Mouse (Mus musculus): ENCODE data around the gene Cdc42bpa. TPM values are rescaled to one million over a fixed set of nuclear protein-coding genes. Genes with fewer than 3 reads are reported as not detected.

Gene Cdc42bpa
- polyA plus RNA-seq, 1 experiment from 2014 or later: 20.3 TPM

DNA sequence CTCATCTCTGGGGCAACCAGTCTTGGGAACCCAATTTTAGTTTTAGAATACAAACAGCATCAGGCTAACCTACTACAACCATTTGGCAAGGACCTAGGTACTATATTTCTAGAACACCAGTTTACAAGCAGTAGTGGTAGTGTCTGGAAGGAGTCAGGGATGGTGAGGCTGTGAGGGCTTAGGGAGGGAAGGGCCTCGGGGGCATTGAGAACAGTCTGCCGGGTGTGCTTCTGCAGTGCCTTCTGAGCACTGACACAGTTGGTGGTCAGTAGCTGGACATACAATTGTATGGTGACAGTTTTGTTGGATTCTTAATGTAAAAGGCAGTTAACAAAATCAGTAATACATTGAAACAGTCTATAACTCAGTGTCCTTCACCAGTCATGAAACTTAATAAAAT lies 200.3 kb downstream of the Cdc42bpa start:
- ATAC-seq (ENCODE audit: low read depth): no peak
- Histone ChIP-seq H3K27ac (replicated peaks) (no peak overlapping the region), H3K36me3 (peaks cover 44% of the 10 kb centered on the region)

GRCm38 (mm10) chr1:180161160-180161559 lies 200.9 kb downstream of the Cdc42bpa start:
- H3K27ac ChIP-seq (replicated peaks): no peak overlapping the region
- no peaks in the 10 kb centered on the region for H3K9me3 ChIP-seq
- H3K4me2 ChIP-seq: no peak overlapping the region
- WGBS: 65% methylated on average over 3 of the region's 3 CpGs
- H3K4me3 ChIP-seq: no peak overlapping the region
- no peaks in the 10 kb centered on the region for H3K27me3 ChIP-seq
- peaks cover 46% of the 10 kb centered on the region for H3K36me3 ChIP-seq
- no peak for ATAC-seq (ENCODE audit: low read depth)
- H3K4me1 ChIP-seq (replicated peaks): no peaks in the 10 kb centered on the region
- no peak overlapping the region for H3K9ac ChIP-seq

More for the DNA sequence above, 200.3 kb downstream of the Cdc42bpa start:
- Histone ChIP-seq H3K9me3 (no peaks in the 10 kb centered on the region), H3K27me3 (no peaks in the 10 kb centered on the region), H3K9ac (no peak overlapping the region), H3K4me1 (replicated peaks) (no peaks in the 10 kb centered on the region), H3K4me2 (no peak overlapping the region), H3K4me3 (no peak overlapping the region)
- WGBS: 66% methylated on average over 2 of the region's 2 CpGs

- WGBS: 88% methylated on average over 20 of the region's 20 CpGs
- Histone ChIP-seq H3K9me3 (no peaks in the 10 kb centered on the region), H3K9ac (no peak overlapping the region), H3K4me3 (no peak overlapping the region), H3K27ac (replicated peaks) (no peak overlapping the region), H3K4me1 (replicated peaks) (no peaks in the 10 kb centered on the region), H3K4me2 (no peak overlapping the region), H3K27me3 (no peaks in the 10 kb centered on the region), H3K36me3 (peaks cover 51% of the 10 kb centered on the region)
- ATAC-seq (ENCODE audit: low read depth): no peak
Measured at GRCm38 (mm10) chr1:180161566-180162355, 201.5 kb downstream of the Cdc42bpa start.

DNA sequence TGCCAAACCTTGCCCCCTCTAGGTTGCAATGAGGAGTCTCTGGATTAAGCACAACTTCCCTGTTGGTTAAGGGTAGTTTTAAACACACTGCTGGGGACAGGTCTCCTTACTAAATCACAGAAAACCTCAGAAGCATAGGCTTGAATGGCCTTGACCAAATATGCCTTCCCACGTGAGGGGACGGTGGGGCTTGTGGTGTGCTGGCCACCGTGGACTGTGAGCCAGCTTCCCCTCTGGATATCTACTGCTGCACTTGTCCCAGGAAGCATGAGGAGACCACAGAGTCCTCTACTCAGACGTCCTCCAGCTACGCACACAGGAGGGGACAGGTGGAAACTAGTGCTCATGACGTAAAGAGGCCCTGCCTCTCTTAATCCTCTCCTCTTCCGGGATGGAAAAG lies 202.7 kb downstream of the Cdc42bpa start:
- no peak overlapping the region for H3K9ac ChIP-seq
- WGBS: 82% methylated on average over 7 of the region's 7 CpGs
- H3K4me2 ChIP-seq: no peak overlapping the region
- no peaks in the 10 kb centered on the region for H3K9me3 ChIP-seq
- H3K36me3 ChIP-seq: peaks cover 54% of the 10 kb centered on the region
- no peak overlapping the region for H3K27ac ChIP-seq (replicated peaks)
- no peak for ATAC-seq (ENCODE audit: low read depth)
- no peaks in the 10 kb centered on the region for H3K27me3 ChIP-seq
- H3K4me3 ChIP-seq: no peak overlapping the region
- H3K4me1 ChIP-seq (replicated peaks): no peaks in the 10 kb centered on the region

GRCm38 (mm10) chr1:180166533-180166932 lies 206.3 kb downstream of the Cdc42bpa start:
- WGBS: 76% methylated on average over 5 of the region's 5 CpGs
- Histone ChIP-seq H3K4me1 (replicated peaks) (no peaks in the 10 kb centered on the region), H3K4me2 (no peak overlapping the region), H3K27me3 (no peaks in the 10 kb centered on the region), H3K9me3 (no peaks in the 10 kb centered on the region), H3K4me3 (no peak overlapping the region), H3K27ac (replicated peaks) (no peak overlapping the region), H3K9ac (no peak overlapping the region), H3K36me3 (peaks cover 34% of the 10 kb centered on the region)
- no peak for ATAC-seq (ENCODE audit: low read depth)

GRCm38 (mm10) chr1:180168294-180168693 lies 208.0 kb downstream of the Cdc42bpa start:
- Histone ChIP-seq H3K27me3 (no peaks in the 10 kb centered on the region), H3K4me2 (no peak overlapping the region), H3K4me1 (replicated peaks) (no peaks in the 10 kb centered on the region), H3K4me3 (no peak overlapping the region), H3K9ac (no peak overlapping the region), H3K9me3 (no peaks in the 10 kb centered on the region), H3K27ac (replicated peaks) (no peak overlapping the region), H3K36me3 (peaks cover 17% of the 10 kb centered on the region)
- 94% methylated on average over 6 of the region's 6 CpGs for WGBS
- no peak for ATAC-seq (ENCODE audit: low read depth)

GRCm38 (mm10) chr1:180169161-180169560 lies 208.9 kb downstream of the Cdc42bpa start:
- Histone ChIP-seq H3K27ac (replicated peaks) (no peak overlapping the region), H3K36me3 (peaks cover 16% of the 10 kb centered on the region; the same call in 1 of the 2 replicates), H3K4me1 (replicated peaks) (no peaks in the 10 kb centered on the region), H3K4me2 (no peak overlapping the region), H3K9me3 (no peaks in the 10 kb centered on the region), H3K27me3 (no peaks in the 10 kb centered on the region), H3K4me3 (no peak overlapping the region), H3K9ac (no peak overlapping the region)
- no peak for ATAC-seq (ENCODE audit: low read depth)
- 88% methylated on average over 7 of the region's 7 CpGs for WGBS

DNA sequence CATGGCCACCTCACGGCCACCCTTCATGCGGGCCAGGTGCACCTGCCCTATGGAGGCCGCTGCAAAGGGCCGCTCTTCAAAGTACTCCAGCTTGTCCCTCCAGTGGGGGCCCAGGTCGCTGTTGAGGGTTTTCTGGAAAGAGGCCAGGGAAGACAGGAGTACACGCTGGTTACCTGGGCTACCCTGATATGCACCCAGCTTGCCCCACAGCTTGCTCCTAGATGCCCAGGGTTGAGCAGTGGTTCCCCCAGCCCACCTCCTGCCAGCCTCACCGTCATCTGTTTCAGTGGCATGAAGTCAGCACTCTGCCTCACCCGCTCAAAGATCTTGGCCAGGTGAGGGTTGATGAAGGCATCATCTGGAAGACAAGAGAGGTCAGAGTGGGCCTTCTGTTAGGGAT lies 209.8 kb downstream of the Cdc42bpa start:
- no peak for ATAC-seq (ENCODE audit: low read depth)
- no peak overlapping the region for H3K27ac ChIP-seq (replicated peaks)
- H3K4me1 ChIP-seq (replicated peaks): no peaks in the 10 kb centered on the region
- 95% methylated on average over 8 of the region's 8 CpGs for WGBS
- no peak overlapping the region for H3K9ac ChIP-seq
- no peak overlapping the region for H3K4me3 ChIP-seq
- peaks cover 16% of the 10 kb centered on the region; the same call in 1 of the 2 replicates for H3K36me3 ChIP-seq
- no peaks in the 10 kb centered on the region for H3K9me3 ChIP-seq
- H3K27me3 ChIP-seq: no peaks in the 10 kb centered on the region
- no peak overlapping the region for H3K4me2 ChIP-seq

DNA sequence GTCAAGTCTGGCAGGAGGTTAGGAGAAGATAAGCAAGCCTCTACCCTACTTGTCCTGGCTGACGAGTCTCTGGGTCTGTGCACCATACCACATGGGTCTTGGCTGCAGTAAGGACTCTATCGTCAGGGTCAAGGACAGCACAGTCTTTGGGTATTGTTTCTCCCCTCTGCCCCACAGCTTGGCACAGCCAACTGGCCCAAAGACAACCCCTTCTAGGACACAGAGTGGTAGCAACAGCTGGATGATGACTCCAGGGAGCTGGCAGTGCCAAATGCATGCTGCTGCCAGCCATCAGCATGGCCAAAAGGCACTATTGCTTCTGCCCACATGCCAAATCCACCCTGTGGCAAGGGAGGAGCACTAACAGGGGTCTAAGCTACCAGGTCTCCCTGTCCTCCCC lies 211.6 kb downstream of the Cdc42bpa start:
- Histone ChIP-seq H3K9ac (no peak overlapping the region), H3K27me3 (no peaks in the 10 kb centered on the region), H3K4me2 (no peak overlapping the region), H3K4me3 (no peak overlapping the region), H3K4me1 (replicated peaks) (no peaks in the 10 kb centered on the region), H3K9me3 (no peaks in the 10 kb centered on the region), H3K36me3 (peaks cover 2% of the 10 kb centered on the region; the same call in 1 of the 2 replicates), H3K27ac (replicated peaks) (no peak overlapping the region)
- 86% methylated on average over 2 of the region's 2 CpGs for WGBS
- ATAC-seq (ENCODE audit: low read depth): no peak

DNA sequence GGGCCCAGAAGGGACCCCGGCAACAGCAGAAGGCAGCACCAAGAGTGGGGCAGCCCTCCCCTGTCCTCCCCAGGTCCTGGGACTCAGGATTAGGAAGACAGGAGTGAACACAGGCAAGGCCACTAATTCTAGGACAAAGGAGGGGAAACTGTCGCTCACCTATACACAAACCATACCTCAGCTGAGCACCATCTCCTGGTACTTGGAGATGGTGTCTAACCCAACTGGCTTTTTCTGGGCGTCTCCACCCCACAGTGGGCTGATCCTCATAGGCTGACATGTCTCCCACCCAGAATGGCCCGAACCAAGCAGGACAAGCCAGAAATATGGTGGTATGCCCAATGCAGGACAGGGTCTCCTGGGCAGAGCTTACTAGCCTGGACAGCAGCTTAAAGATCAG lies 212.3 kb downstream of the Cdc42bpa start:
- Histone ChIP-seq H3K4me1 (replicated peaks) (no peaks in the 10 kb centered on the region), H3K4me3 (no peak overlapping the region), H3K9me3 (no peaks in the 10 kb centered on the region), H3K9ac (no peak overlapping the region), H3K27me3 (no peaks in the 10 kb centered on the region), H3K4me2 (no peak overlapping the region), H3K36me3 (no peaks in the 10 kb centered on the region), H3K27ac (replicated peaks) (no peak overlapping the region)
- 87% methylated on average over 4 of the region's 4 CpGs for WGBS
- no peak for ATAC-seq (ENCODE audit: low read depth)

GRCm38 (mm10) chr1:180173017-180173416 lies 212.7 kb downstream of the Cdc42bpa start:
- H3K4me1 ChIP-seq (replicated peaks): no peaks in the 10 kb centered on the region
- H3K9me3 ChIP-seq: no peaks in the 10 kb centered on the region
- H3K9ac ChIP-seq: no peak overlapping the region
- ATAC-seq (ENCODE audit: low read depth): no peak
- no peak overlapping the region for H3K4me2 ChIP-seq
- 83% methylated on average over 5 of the region's 5 CpGs for WGBS
- H3K27ac ChIP-seq (replicated peaks): no peak overlapping the region
- no peak overlapping the region for H3K4me3 ChIP-seq
- H3K27me3 ChIP-seq: no peaks in the 10 kb centered on the region
- H3K36me3 ChIP-seq: no peaks in the 10 kb centered on the region

DNA sequence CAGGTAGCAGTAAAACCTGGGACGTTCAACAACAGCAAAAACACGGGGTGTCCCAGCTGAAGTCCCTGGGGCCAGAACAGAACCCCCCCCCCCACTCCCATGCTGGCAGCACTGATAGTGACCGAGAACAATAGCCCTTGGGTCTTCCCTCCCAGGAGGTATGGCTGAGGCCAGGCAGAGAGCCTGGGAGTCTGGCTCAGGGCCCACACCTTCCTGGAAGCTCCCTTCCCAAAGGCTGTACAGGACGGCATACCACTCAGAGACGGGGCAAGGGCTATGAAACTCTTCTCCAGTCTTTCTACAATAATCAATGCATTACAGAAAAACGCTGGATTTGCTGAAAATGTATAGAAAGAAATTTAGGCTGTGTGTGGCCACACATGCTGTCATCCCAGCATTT lies 214.4 kb downstream of the Cdc42bpa start:
- H3K9ac ChIP-seq: no peak overlapping the region
- H3K4me2 ChIP-seq: no peak overlapping the region
- no peaks in the 10 kb centered on the region for H3K4me1 ChIP-seq (replicated peaks)
- no peaks in the 10 kb centered on the region for H3K27me3 ChIP-seq
- no peak overlapping the region for H3K27ac ChIP-seq (replicated peaks)
- WGBS: 71% methylated on average over 6 of the region's 6 CpGs
- ATAC-seq (ENCODE audit: low read depth): no peak
- H3K36me3 ChIP-seq: no peaks in the 10 kb centered on the region
- H3K9me3 ChIP-seq: no peaks in the 10 kb centered on the region
- no peak overlapping the region for H3K4me3 ChIP-seq

DNA sequence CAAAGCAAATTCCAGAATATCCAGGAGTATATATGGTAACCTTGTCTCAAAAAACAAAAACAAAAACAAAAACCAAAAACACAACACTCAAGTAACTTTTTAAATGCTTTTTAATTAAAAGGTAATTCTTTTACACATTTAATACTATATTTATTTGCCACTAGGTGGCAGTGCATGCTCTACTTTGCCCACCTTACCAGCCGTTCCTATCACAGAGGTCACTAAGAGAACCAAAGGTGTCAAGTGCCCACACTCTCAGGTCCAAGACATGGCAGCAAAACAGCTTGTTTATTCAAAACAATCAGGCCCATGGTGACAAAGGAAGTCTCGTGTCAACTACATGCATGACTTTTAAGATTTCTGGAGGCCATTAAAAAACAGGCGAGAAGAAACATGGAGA lies 214.9 kb downstream of the Cdc42bpa start:
- no peak overlapping the region for H3K27ac ChIP-seq (replicated peaks)
- 43% methylated on average over 3 of the region's 3 CpGs for WGBS
- ATAC-seq (ENCODE audit: low read depth): no peak
- no peak overlapping the region for H3K4me2 ChIP-seq
- H3K9ac ChIP-seq: no peak overlapping the region
- H3K9me3 ChIP-seq: no peaks in the 10 kb centered on the region
- H3K27me3 ChIP-seq: no peaks in the 10 kb centered on the region
- no peaks in the 10 kb centered on the region for H3K4me1 ChIP-seq (replicated peaks)
- H3K36me3 ChIP-seq: no peaks in the 10 kb centered on the region
- no peak overlapping the region for H3K4me3 ChIP-seq

Data from neural tube, embryonic 13.5 days (tissue).